Mouse (Mus musculus): Measurements from ENCODE around the gene Fam117b. TPM values are rescaled to one million over a fixed set of nuclear protein-coding genes. Genes with fewer than 3 reads are reported as not detected.

Fam117b gene
- total RNA-seq, 1 experiment from 2014 or later = 40.2 TPM

GRCm38 (mm10) chr1:59913195-59913868, 526 bp downstream of the Fam117b start:
- DNase-seq = peak; percentile 35

- no peak for DNase-seq
These were observed 1.0 kb downstream of the Fam117b start for GRCm38 (mm10) chr1:59913869-59914225.

- DNase-seq = no peak
These were observed 2.0 kb downstream of the Fam117b start for GRCm38 (mm10) chr1:59914799-59915198.

- DNase-seq = no peak
These were observed 3.2 kb downstream of the Fam117b start for GRCm38 (mm10) chr1:59915843-59916610.

- DNase-seq = no peak
These were observed 4.6 kb downstream of the Fam117b start for GRCm38 (mm10) chr1:59917401-59917800.

GRCm38 (mm10) chr1:59918075-59918474, 5.3 kb downstream of the Fam117b start:
- no peak for DNase-seq

- DNase-seq = no peak
These were observed 10.4 kb downstream of the Fam117b start for GRCm38 (mm10) chr1:59923201-59923600.

- DNase-seq = no peak
These were observed 10.9 kb downstream of the Fam117b start for GRCm38 (mm10) chr1:59923673-59924072.

GRCm38 (mm10) chr1:59924411-59924810, 11.6 kb downstream of the Fam117b start:
- no peak for DNase-seq

GRCm38 (mm10) chr1:59926021-59926672, 13.3 kb downstream of the Fam117b start:
- DNase-seq = no peak

- DNase-seq = no peak
These were observed 14.4 kb downstream of the Fam117b start for GRCm38 (mm10) chr1:59927131-59927680.

- DNase-seq = no peak
These were observed 18.1 kb downstream of the Fam117b start for GRCm38 (mm10) chr1:59930926-59931325.

GRCm38 (mm10) chr1:59932991-59933390, 20.2 kb downstream of the Fam117b start:
- no peak for DNase-seq

GRCm38 (mm10) chr1:59941063-59941462, 28.3 kb downstream of the Fam117b start:
- no peak for DNase-seq

GRCm38 (mm10) chr1:59942057-59942790, 29.4 kb downstream of the Fam117b start:
- DNase-seq = no peak

- DNase-seq = peak; percentile 4
These were observed 31.0 kb downstream of the Fam117b start for GRCm38 (mm10) chr1:59943825-59944224.

- DNase-seq = no peak
These were observed 33.2 kb downstream of the Fam117b start for GRCm38 (mm10) chr1:59945969-59946368.

- no peak for DNase-seq
These were observed 34.7 kb downstream of the Fam117b start for GRCm38 (mm10) chr1:59947509-59947908.

GRCm38 (mm10) chr1:59957206-59957605, 44.4 kb downstream of the Fam117b start:
- no peak for DNase-seq

GRCm38 (mm10) chr1:59959941-59960340, 47.1 kb downstream of the Fam117b start:
- DNase-seq = no peak

GRCm38 (mm10) chr1:59966171-59966785, 53.5 kb downstream of the Fam117b start:
- DNase-seq = no peak

- DNase-seq = peak; percentile 6
These were observed 54.5 kb downstream of the Fam117b start for GRCm38 (mm10) chr1:59967291-59967690.

Measured in adrenal gland, postnatal 25 days (tissue).